Mouse (Mus musculus): Measurements from ENCODE around the gene Pcmt1. TPM values are rescaled to one million over a fixed set of nuclear protein-coding genes. Genes with fewer than 3 reads are reported as not detected.
"Not testable (repeated sequence)": the region's sequence is repeated elsewhere in the genome, so short reads cannot be mapped to it uniquely, and the experiment has no call there.

Pcmt1 gene
- polyA plus RNA-seq, 1 experiment from 2014 or later = 124 TPM

GRCm38 (mm10) chr10:7612210-7612609 lies 68.7 kb downstream of the Pcmt1 start:
- not testable (repeated sequence) for H3K4me1 ChIP-seq; H3K27me3 ChIP-seq; H3K4me3 ChIP-seq (replicated peaks); H3K9ac ChIP-seq; H3K27ac ChIP-seq (replicated peaks); H3K4me2 ChIP-seq (replicated peaks); H3K9me3 ChIP-seq (replicated peaks); H3K36me3 ChIP-seq; ATAC-seq (ENCODE audit: insufficient number of reproducible peaks, low FRiP score, low TSS enrichment, low read depth)

GRCm38 (mm10) chr10:7611647-7612046 lies 69.3 kb downstream of the Pcmt1 start:
- Histone ChIP-seq H3K27me3 (no peaks in the 10 kb centered on the region), H3K9ac (no peak overlapping the region), H3K36me3 (no peaks in the 10 kb centered on the region), H3K9me3 (replicated peaks) (0 out of 2 replicates have a peak, but pooled peaks cover 4% of the 10 kb centered on the region), H3K4me3 (replicated peaks) (no peak overlapping the region), H3K4me2 (replicated peaks) (no peak overlapping the region), H3K27ac (replicated peaks) (no peak overlapping the region), H3K4me1 (no peaks in the 10 kb centered on the region)
- no peak for ATAC-seq (ENCODE audit: insufficient number of reproducible peaks, low FRiP score, low TSS enrichment, low read depth)
- WGBS = 61% methylated on average over 6 of the region's 6 CpGs

- H3K4me1 ChIP-seq = no peaks in the 10 kb centered on the region
- no peak overlapping the region for H3K4me2 ChIP-seq (replicated peaks)
- H3K9me3 ChIP-seq (replicated peaks) = no peaks in the 10 kb centered on the region
- H3K27me3 ChIP-seq = no peaks in the 10 kb centered on the region
- no peak overlapping the region for H3K4me3 ChIP-seq (replicated peaks)
- H3K9ac ChIP-seq = no peak overlapping the region
- WGBS = 92% methylated on average over 17 of the region's 17 CpGs
- H3K27ac ChIP-seq (replicated peaks) = no peak overlapping the region
- H3K36me3 ChIP-seq = no peaks in the 10 kb centered on the region
- ATAC-seq (ENCODE audit: insufficient number of reproducible peaks, low FRiP score, low TSS enrichment, low read depth) = no peak
These were observed 72.3 kb downstream of the Pcmt1 start for GRCm38 (mm10) chr10:7608611-7609010.

DNA sequence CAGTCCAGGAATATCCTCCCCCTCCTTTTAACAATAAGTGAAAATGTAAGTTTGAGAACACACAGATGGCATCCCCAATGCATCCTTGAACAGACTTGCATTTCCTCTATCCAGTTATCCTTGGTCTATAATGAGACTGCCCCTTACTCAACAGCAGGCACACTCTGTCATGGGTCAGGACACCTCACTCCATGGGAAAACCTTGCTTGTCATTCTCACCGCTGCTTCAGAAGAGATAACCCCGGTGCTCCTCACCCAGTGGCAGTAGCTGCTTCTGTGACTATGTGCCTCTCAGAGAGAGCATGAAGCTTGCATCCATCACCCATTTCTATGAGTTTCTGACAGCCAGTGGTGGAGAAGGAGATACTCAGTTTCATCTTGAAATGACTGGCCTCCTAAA lies 74.5 kb downstream of the Pcmt1 start:
- no peaks in the 10 kb centered on the region for H3K9me3 ChIP-seq (replicated peaks)
- no peak for ATAC-seq (ENCODE audit: insufficient number of reproducible peaks, low FRiP score, low TSS enrichment, low read depth)
- no peaks in the 10 kb centered on the region for H3K4me1 ChIP-seq
- H3K36me3 ChIP-seq = no peaks in the 10 kb centered on the region
- H3K4me2 ChIP-seq (replicated peaks) = no peak overlapping the region
- no peak overlapping the region for H3K27ac ChIP-seq (replicated peaks)
- H3K9ac ChIP-seq = no peak overlapping the region
- no peaks in the 10 kb centered on the region for H3K27me3 ChIP-seq
- H3K4me3 ChIP-seq (replicated peaks) = no peak overlapping the region
- 86% methylated on average over 2 of the region's 2 CpGs for WGBS

DNA sequence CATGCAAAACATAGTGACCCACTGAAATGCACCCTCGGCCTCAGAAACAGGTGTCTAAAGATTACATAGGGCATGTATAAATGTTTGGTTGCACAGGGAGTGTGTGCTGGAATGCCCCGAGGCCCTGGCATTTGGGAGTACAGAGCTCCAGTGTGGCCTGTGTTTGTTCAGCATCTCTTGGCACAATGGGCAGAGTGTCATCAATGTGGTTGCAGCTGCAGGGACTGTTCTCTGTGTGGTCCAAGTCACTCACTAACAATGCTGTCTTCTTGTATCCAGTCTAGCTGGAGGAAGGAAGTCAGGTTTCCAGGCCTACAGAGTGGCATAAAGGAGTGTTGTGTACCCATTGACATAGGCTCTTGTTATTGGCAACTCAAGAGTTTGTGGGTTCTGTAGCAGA lies 75.8 kb downstream of the Pcmt1 start:
- H3K27ac ChIP-seq (replicated peaks) = no peak overlapping the region
- H3K9ac ChIP-seq = no peak overlapping the region
- no peak overlapping the region for H3K4me3 ChIP-seq (replicated peaks)
- no peaks in the 10 kb centered on the region for H3K4me1 ChIP-seq
- WGBS = 45% methylated on average over 2 of the region's 2 CpGs
- H3K9me3 ChIP-seq (replicated peaks) = no peaks in the 10 kb centered on the region
- ATAC-seq (ENCODE audit: insufficient number of reproducible peaks, low FRiP score, low TSS enrichment, low read depth) = no peak
- no peaks in the 10 kb centered on the region for H3K36me3 ChIP-seq
- H3K4me2 ChIP-seq (replicated peaks) = no peak overlapping the region
- no peaks in the 10 kb centered on the region for H3K27me3 ChIP-seq

DNA sequence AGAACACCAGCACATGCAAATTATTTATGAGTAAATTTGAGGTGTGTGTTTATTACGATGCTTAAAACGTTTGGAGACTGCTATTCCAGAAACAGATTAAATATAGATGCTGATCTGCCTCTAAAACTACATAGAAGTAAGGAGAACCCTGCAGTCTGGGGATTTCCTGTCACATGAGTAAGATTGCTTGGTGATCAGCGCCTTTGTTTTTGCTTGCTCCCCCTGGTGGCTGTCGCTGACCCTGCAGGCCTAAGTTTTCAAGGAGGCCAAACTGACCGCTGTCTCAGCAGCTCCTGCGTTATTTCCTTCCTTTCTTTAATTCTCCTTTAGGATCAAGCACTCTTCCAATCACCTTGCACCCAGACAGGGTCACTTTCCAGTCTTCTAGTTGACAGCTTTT lies 80.3 kb downstream of the Pcmt1 start:
- H3K4me3 ChIP-seq (replicated peaks) = no peak overlapping the region
- H3K27ac ChIP-seq (replicated peaks) = no peak overlapping the region
- H3K36me3 ChIP-seq = no peaks in the 10 kb centered on the region
- no peak overlapping the region for H3K9ac ChIP-seq
- H3K9me3 ChIP-seq (replicated peaks) = no peaks in the 10 kb centered on the region
- H3K27me3 ChIP-seq = no peaks in the 10 kb centered on the region
- no peaks in the 10 kb centered on the region for H3K4me1 ChIP-seq
- 10% methylated on average over 6 of the region's 6 CpGs for WGBS
- no peak overlapping the region for H3K4me2 ChIP-seq (replicated peaks)
- no peak for ATAC-seq (ENCODE audit: insufficient number of reproducible peaks, low FRiP score, low TSS enrichment, low read depth)

DNA sequence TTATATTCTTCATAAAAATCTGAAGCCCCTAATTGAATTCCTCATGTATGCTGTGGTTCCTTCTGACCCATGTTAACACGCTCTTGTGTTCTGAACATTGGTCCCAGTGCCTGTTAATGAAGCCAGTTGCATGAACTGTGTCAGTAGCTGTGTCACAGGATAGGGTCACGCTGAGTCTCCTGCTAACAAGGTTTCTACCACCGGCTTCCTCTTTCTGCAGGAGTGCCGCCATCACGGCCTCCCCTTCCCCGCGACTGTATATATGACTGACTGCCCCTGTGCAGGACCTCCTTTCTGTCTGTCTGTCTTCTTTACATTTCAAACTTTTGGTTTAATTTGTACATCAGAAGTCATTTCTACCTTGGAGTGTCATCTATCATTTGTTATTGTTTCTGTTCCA lies 82.8 kb downstream of the Pcmt1 start:
- no peaks in the 10 kb centered on the region for H3K4me1 ChIP-seq
- WGBS = 91% methylated on average over 7 of the region's 7 CpGs
- H3K4me3 ChIP-seq (replicated peaks) = no peak overlapping the region
- H3K36me3 ChIP-seq = no peaks in the 10 kb centered on the region
- H3K27me3 ChIP-seq = no peaks in the 10 kb centered on the region
- no peak overlapping the region for H3K27ac ChIP-seq (replicated peaks)
- no peak overlapping the region for H3K9ac ChIP-seq
- no peak for ATAC-seq (ENCODE audit: insufficient number of reproducible peaks, low FRiP score, low TSS enrichment, low read depth)
- H3K4me2 ChIP-seq (replicated peaks) = no peak overlapping the region
- no peaks in the 10 kb centered on the region for H3K9me3 ChIP-seq (replicated peaks)

DNA sequence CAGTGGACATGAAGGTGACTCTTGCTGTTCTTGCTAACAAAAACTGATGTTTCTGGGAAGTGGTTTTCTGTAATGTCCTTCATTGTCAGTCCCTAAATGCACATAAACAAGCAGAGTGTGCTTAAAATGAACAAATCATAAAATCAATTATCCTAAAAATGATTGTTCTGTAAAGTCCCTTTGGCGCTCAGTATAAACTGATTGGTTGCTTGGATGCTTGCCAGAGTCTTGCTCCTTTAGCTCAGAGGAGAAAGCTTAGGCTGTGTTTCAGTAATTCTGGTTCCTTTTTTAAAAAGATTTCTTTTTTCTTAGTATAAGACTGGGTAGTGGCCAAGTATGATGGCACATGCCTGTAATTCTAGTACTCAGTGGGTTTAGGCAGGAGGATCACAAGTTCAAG lies 84.7 kb downstream of the Pcmt1 start:
- WGBS = 61% methylated on average over 1 of the region's 1 CpGs
- no peaks in the 10 kb centered on the region for H3K4me1 ChIP-seq
- H3K9ac ChIP-seq = no peak overlapping the region
- no peak overlapping the region for H3K27ac ChIP-seq (replicated peaks)
- H3K36me3 ChIP-seq = no peaks in the 10 kb centered on the region
- peaks cover 12% of the 10 kb centered on the region for H3K27me3 ChIP-seq
- no peak overlapping the region for H3K4me2 ChIP-seq (replicated peaks)
- no peak overlapping the region for H3K4me3 ChIP-seq (replicated peaks)
- ATAC-seq (ENCODE audit: insufficient number of reproducible peaks, low FRiP score, low TSS enrichment, low read depth) = no peak
- H3K9me3 ChIP-seq (replicated peaks) = no peaks in the 10 kb centered on the region

DNA sequence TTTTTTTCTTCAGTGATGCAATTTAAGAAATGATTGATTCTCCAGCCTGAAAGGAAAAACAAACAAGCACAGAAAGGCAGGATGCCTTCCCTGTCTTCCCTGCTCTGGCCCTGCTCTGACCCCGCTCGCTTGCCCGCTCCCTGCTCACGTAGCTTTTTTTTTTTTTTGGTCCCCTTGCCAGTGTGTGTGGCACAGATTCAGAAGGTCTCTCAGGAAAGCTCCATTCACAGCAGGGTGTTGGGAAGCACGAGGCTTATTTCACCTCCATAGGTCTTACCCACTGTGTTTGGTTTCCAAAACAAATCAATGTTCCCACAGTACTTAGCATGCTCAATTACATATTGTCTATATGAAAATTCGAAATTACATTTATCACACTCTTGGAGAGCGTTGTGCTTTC lies 86.1 kb downstream of the Pcmt1 start:
- Histone ChIP-seq H3K36me3 (no peaks in the 10 kb centered on the region), H3K27ac (replicated peaks) (no peak overlapping the region), H3K4me2 (replicated peaks) (no peak overlapping the region), H3K4me3 (replicated peaks) (no peak overlapping the region), H3K9ac (no peak overlapping the region), H3K4me1 (peaks cover 7% of the 10 kb centered on the region), H3K9me3 (replicated peaks) (no peaks in the 10 kb centered on the region), H3K27me3 (peaks cover 24% of the 10 kb centered on the region)
- WGBS = 54% methylated on average over 7 of the region's 7 CpGs
- no peak for ATAC-seq (ENCODE audit: insufficient number of reproducible peaks, low FRiP score, low TSS enrichment, low read depth)

GRCm38 (mm10) chr10:7590792-7591191 lies 90.1 kb downstream of the Pcmt1 start:
- Histone ChIP-seq H3K4me3 (replicated peaks) (peak overlapping the region; percentile 71), H3K27me3 (peaks cover 24% of the 10 kb centered on the region), H3K4me1 (peaks cover 7% of the 10 kb centered on the region), H3K9me3 (replicated peaks) (no peaks in the 10 kb centered on the region), H3K4me2 (replicated peaks) (peak overlapping the region; percentile 100), H3K27ac (replicated peaks) (no peak overlapping the region), H3K9ac (no peak overlapping the region), H3K36me3 (no peaks in the 10 kb centered on the region)
- WGBS = 6% methylated on average over 8 of the region's 8 CpGs
- no peak for ATAC-seq (ENCODE audit: insufficient number of reproducible peaks, low FRiP score, low TSS enrichment, low read depth)

- Histone ChIP-seq H3K4me1 (peaks cover 7% of the 10 kb centered on the region), H3K27ac (replicated peaks) (no peak overlapping the region), H3K9me3 (replicated peaks) (no peaks in the 10 kb centered on the region), H3K4me2 (replicated peaks) (peak overlapping the region; percentile 100), H3K27me3 (peaks cover 24% of the 10 kb centered on the region), H3K4me3 (replicated peaks) (peak overlapping the region; percentile 71), H3K9ac (0 out of 2 replicates have a peak overlapping the region, but pooled peaks have one; percentile 18), H3K36me3 (no peaks in the 10 kb centered on the region)
- peak; percentile 21 for ATAC-seq (ENCODE audit: insufficient number of reproducible peaks, low FRiP score, low TSS enrichment, low read depth)
- WGBS = under 1% methylated on average over 54 of the region's 54 CpGs
These were observed 90.7 kb downstream of the Pcmt1 start for GRCm38 (mm10) chr10:7590234-7590689.

DNA sequence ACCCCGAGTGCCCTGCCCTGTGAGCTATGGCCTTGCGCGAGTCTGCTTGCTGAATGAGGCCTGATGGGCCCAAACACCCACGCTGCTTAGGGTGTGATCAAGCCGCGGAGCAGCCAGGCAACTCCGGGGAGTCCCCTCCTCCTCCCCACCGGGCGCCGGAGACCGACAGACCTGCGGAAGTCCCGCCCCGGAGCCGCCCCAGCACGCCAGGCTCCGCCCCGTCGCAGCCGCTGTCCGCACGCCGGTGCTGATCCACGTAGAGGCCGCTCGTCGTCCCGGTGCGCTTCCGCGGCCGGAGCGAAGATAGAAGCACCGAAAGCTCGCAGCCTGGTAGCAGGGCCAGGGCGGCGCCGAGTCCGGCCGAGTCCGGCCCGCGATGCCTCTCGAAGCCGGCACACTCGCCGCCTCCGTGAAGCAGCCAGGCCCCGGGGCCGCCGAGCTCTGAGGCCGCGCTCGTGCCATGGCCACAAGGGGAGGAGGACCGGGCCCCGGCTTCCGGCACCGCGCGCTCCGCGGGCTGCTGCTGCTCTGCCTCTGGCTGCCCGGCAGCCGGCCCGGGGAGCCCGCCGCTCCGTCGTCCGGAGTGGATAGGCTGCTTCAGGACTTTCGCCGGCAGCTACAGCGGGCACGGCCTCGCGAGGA lies 91.2 kb downstream of the Pcmt1 start, which contains the start of gene Lrp11:
Lrp11 (plus strand) TSS at position 209 of the 642 bp plus-strand sequence.
- Histone ChIP-seq H3K36me3 (no peaks in the 10 kb centered on the region), H3K9ac (0 out of 2 replicates have a peak within 1 kb of the TSS, but pooled peaks have one; percentile 33), H3K27ac (replicated peaks) (no peak within 1 kb of the TSS), H3K4me2 (replicated peaks) (peak within 1 kb of the TSS; percentile 100), H3K27me3 (peaks cover 24% of the 10 kb centered on the region), H3K4me3 (replicated peaks) (peak within 1 kb of the TSS; percentile 71), H3K9me3 (replicated peaks) (no peaks in the 10 kb centered on the region), H3K4me1 (peaks cover 7% of the 10 kb centered on the region)
- peak; percentile 94 for ATAC-seq (ENCODE audit: insufficient number of reproducible peaks, low FRiP score, low TSS enrichment, low read depth)
- WGBS = under 1% methylated on average over 76 of the region's 76 CpGs
